Mouse (Mus musculus): ENCODE results near the gene Apopt1.

The Apopt1 gene

DNA sequence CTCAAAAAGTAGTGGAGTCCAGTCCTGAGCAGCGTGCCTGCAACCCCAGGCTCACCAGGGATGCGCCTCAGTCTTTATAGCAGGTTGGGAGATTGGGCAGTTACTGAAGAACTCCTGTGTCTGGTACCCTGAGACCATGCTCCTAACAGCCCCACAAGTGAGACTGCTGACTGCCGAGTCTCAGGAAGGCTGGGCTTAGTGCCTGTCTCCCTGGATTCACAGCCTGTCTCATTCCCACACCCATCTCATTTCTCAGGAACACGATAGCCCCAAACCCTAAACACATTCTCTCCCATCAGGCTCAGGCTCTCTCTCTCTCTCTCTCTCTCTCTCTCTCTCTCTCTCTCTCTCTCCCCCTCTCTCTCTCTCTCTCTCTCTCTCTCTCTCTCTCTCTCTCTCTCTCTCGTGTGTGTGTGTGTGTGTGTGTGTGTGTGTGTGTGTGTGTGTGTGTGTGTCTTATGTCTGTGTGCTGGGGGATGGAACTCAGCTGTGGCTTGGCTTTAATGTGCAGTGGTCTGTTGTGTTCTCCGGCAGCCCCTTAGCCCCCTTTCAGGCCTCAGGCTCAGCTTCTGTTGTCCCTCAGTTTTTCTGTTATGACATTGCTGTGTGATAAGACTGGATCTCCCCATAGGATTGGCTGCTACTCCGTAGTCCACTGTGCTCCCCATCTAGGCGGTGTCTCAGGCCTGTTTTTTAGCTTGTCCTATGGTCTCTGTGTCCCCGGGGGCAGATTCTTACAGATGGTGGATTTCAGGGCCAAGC is 56.9 kb downstream of the Apopt1 start:
- DNase-seq (ENCODE audit: low read depth, low spot score): no peak

- DNase-seq (ENCODE audit: low read depth, low spot score): no peak
Observed at GRCm38 (mm10) chr12:111770651-111771050, 57.6 kb downstream of the Apopt1 start.

DNA sequence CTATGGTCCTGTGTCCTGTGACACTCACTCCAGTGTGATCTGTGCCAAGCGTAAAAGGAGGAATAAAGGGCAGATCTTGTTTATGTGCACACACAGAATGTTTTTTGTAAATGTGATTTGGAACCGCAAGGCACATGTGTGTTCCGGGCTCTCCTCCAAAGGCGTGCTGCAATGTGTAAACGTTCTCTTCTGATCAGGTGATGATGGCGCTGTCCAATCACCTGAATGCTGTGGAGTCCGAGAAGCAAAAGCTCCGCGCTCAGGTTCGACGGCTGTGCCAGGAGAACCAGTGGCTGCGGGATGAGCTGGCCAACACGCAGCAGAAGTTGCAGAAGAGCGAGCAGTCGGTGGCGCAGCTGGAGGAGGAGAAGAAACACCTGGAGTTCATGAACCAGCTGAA is 61.1 kb downstream of the Apopt1 start:
- no peak for DNase-seq (ENCODE audit: low read depth, low spot score)

DNA sequence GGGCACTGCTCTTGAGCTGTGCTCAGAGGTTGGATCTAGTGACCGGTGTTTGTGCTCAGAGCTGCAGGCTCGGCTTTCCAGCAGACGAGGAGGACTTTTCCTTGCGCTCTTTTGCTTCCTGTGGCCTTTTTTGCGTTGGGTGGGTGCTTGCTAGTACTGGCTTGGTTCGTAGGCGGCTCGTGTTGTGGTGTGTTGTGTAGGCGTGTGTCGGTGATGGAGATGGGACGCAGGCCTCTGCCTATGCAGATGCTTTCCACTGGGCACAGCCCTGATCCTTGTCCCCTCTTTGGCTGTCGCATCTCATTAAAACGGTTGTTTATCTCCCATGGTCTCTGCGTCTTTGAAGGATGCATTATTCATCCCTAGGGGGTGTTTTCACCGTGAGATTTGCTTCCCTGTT is 61.8 kb downstream of the Apopt1 start:
- DNase-seq (ENCODE audit: low read depth, low spot score): no peak

- no peak for DNase-seq (ENCODE audit: low read depth, low spot score)
Observed at GRCm38 (mm10) chr12:111777919-111778318, 64.9 kb downstream of the Apopt1 start.

DNA sequence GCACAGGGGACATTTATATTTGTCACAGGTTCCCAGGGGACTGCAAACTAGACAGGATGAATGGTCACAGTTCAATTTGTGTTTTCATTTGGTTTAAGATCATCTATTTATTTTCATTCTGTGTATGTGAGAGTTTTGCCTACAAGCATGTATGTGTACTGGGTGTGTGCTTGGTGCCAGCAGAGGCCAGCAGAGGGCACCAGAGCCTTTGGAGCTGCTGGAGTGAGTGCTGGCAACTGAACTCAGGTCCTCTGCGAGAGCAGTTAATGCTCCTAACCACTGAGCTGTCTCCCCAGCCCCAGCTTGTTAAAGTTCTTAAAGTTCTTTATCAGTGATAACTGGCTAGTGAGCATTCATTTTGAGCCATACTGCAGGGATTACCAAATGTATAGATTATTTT is 66.5 kb downstream of the Apopt1 start:
- no peak for DNase-seq (ENCODE audit: low read depth, low spot score)

GRCm38 (mm10) chr12:111785174-111785573 is 72.1 kb downstream of the Apopt1 start:
- no peak for DNase-seq (ENCODE audit: low read depth, low spot score)

GRCm38 (mm10) chr12:111787015-111787414 is 74.0 kb downstream of the Apopt1 start:
- DNase-seq (ENCODE audit: low read depth, low spot score): no peak

DNA sequence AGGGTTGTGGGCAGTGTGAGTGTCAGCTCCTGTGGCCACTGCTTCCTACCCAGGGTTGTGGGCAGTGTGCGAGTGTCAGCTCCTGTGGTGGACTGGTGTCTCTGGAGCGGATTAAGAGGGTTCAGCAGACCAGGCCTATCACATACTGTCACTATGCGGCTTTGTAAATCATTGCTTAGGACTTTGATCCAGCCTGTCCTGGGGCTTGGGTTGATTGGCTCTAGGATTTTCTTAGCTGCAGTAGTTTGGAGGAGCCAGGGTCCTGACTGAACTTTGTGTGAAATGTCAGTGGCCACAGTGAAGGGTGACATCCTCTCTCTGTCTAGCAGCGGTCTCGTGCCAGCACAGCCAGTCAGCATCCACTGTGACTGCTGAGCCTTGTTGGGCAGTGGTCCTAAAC is 77.0 kb downstream of the Apopt1 start:
- DNase-seq (ENCODE audit: low read depth, low spot score): no peak

DNA sequence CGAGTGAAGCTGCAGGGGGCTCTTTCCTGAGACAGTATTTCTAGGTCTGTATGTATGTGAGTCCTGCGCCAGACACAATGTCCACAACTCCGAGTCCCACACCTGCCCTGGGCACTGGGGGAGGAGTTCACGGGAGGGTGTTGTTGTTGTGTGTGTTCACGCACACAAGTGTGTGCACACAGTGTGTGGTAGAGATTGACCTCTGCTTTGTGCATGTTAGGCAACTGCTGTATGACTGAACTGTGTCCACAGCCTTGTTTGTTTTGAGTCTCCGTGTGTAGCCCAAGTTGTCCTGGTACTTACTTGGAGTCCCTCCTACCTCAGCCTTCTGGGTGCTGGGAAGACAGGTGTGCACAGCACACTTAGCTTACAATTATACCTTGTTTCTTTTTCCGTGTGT is 77.6 kb downstream of the Apopt1 start:
- no peak for DNase-seq (ENCODE audit: low read depth, low spot score)

- DNase-seq (ENCODE audit: low read depth, low spot score): no peak
Observed at GRCm38 (mm10) chr12:111791474-111792104, 78.5 kb downstream of the Apopt1 start.

- no peak for DNase-seq (ENCODE audit: low read depth, low spot score)
Observed at GRCm38 (mm10) chr12:111794102-111794501, 81.0 kb downstream of the Apopt1 start.

DNA sequence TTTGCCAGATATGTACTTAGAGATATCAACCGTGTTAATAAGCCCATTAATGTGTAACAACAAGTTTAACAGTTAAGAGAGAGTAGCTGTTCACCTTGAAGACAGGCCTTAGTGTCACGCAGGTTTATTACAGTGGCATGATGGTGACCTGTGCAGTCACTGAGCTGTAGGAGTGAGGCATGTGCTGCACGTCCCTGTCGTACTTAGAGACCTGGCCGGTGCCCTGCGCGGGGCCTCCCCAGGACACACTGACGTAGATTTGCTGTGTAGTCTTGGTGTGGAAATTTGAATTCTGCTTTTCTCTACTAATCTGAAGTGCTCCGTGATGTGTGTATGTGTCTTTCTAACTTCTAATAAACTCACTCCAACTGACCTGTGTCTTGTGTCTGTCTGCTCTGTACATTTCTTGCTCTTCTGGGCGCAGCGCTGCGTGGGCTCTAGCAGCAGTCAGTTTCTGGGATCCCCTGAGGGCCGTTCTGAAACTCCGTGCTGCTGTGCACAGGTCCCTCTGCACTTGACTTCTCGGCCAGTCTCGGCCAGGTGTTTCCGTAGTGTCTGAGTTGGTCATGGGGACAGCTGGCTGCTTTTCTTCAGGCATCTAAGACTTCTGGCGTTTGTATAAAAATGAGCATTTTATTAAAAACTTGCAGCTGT is 81.6 kb downstream of the Apopt1 start:
- DNase-seq (ENCODE audit: low read depth, low spot score): no peak

DNA sequence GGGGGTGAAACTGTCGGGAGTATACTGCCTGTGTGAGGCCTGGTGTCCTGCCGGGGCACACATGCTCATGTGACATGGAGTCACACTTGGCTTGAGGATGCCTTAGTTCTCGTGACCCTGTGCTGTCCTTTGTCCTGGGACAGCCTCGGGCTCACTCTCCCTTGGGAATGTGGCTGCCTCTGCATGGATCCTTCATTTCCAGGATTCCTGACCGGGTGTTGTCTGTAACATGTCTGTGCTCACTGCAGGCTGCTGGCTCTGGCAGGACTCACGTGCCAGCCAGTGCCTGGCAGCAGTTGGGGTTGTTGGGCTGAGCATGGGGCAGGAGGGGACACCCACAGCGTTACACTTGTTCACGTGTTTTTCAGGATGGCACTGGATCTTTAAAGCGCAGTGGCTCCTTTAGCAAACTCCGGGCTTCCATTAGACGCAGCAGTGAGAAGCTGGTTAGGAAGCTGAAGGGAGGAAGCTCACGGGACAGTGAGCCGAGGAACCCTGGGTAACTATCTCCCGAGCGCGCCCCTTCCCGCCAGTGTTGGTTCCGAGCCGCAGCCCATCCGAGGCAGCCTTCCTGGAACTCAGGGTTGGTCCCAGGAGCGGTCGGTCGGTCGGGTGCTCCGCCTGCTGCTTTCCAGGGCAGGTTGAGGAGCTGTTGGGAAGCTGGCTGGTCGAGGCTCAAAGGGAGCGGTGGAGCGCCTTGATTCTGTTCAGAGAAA is 82.3 kb downstream of the Apopt1 start:
- no peak for DNase-seq (ENCODE audit: low read depth, low spot score)

DNA sequence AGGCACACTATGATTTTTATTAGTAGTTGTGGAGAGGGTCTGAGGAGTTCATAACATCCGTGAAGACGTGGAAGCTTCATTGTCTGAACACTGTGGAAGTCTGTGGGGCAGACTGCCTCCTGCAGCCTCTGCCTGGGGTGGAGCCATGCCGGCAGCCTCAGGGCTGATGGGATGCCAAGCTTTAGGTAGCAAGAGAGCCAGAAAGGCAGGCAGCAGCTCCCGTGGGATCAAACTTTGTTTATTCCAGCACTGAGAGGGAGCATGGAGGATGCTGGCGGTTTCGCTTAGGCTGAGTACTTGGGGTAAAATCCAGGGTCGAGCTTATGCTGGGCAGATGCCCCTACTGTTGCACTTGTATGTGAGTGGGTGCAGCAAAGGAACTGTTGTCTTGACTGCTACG is 84.2 kb downstream of the Apopt1 start:
- DNase-seq (ENCODE audit: low read depth, low spot score): no peak

- DNase-seq (ENCODE audit: low read depth, low spot score): no peak
Observed at GRCm38 (mm10) chr12:111798493-111798892, 85.4 kb downstream of the Apopt1 start.

- DNase-seq (ENCODE audit: low read depth, low spot score): no peak
Observed at GRCm38 (mm10) chr12:111800459-111801183, 87.6 kb downstream of the Apopt1 start.

- DNase-seq (ENCODE audit: low read depth, low spot score): no peak
Observed at GRCm38 (mm10) chr12:111803538-111803937, 90.5 kb downstream of the Apopt1 start.
